26 mouse cellular contexts compared by ENCODE assay signal in genomic region chr1:76957411-76957810, GRCm38 (mm10).
"Had no signal": no experiment of that assay in that cellular context is flagged by ENCODE, and none has a peak within 500 bp of the region (broad histone marks: within the 10 kb centered on the region; RNA-seq: fewer than 3 reads in every experiment).

No protein-coding gene starts in this region.

- H3K27me3 ChIP-seq: heart, embryonic 12.5 days; hindbrain, embryonic 12.5 days; intestine, embryonic 15.5 days; limb, embryonic 13.5 days; limb, embryonic 15.5 days; liver, embryonic 12.5 days had no signal

- H3K27ac ChIP-seq: gastrocnemius, adult 2 months; heart, embryonic 10.5 days; hindbrain, embryonic 10.5 days; hindbrain, embryonic 12.5 days; hindbrain, embryonic 14.5 days; intestine, embryonic 15.5 days; limb, embryonic 13.5 days; limb, embryonic 15.5 days; liver, embryonic 12.5 days; liver, embryonic 14.5 days had no signal

- H3K9me3 ChIP-seq: heart, embryonic 10.5 days; heart, embryonic 12.5 days; hindbrain, embryonic 10.5 days; hindbrain, embryonic 12.5 days; intestine, embryonic 15.5 days; limb, embryonic 13.5 days; limb, embryonic 15.5 days; liver, embryonic 12.5 days had no signal

- H3K36me3 ChIP-seq: heart, embryonic 10.5 days; heart, embryonic 12.5 days; hindbrain, embryonic 10.5 days; hindbrain, embryonic 12.5 days; intestine, embryonic 15.5 days; limb, embryonic 13.5 days; limb, embryonic 15.5 days; liver, embryonic 12.5 days had no signal

- H3K9ac ChIP-seq: heart, embryonic 12.5 days; hindbrain, embryonic 12.5 days; hindbrain, embryonic 14.5 days; intestine, embryonic 15.5 days; limb, embryonic 13.5 days; limb, embryonic 15.5 days; liver, embryonic 12.5 days; liver, embryonic 14.5 days had no signal

- DNase-seq: gastrocnemius, adult 2 months; gastrocnemius, postnatal 10 days; gastrocnemius, postnatal 25 days; heart, adult 18-20 months; heart, postnatal 10 days; heart, postnatal 4 days; kidney, adult 18-20 months; kidney, adult 8-10 months; kidney, postnatal 10 days; kidney, postnatal 36 days; layer of hippocampus, adult 9-11 months; layer of hippocampus, postnatal 36 days; left cerebral cortex, postnatal 4 days had no signal

- H3K4me2 ChIP-seq: heart, embryonic 12.5 days; hindbrain, embryonic 12.5 days; hindbrain, embryonic 14.5 days; intestine, embryonic 15.5 days; limb, embryonic 13.5 days; limb, embryonic 15.5 days; liver, embryonic 12.5 days had no signal

- H3K4me3 ChIP-seq: gastrocnemius, adult 2 months; heart, embryonic 10.5 days; heart, embryonic 12.5 days; hindbrain, embryonic 10.5 days; hindbrain, embryonic 12.5 days; intestine, embryonic 15.5 days; limb, embryonic 13.5 days; limb, embryonic 15.5 days; liver, embryonic 12.5 days had no signal

- ATAC-seq: hindbrain, embryonic 16.5 days; inflammation-experienced regulatory T-cells, adult 6 months; intestine, embryonic 15.5 days; intestine, postnatal 0 days; liver, embryonic 12.5 days had no signal

- H3K4me1 ChIP-seq: heart, embryonic 10.5 days; heart, embryonic 12.5 days; hindbrain, embryonic 10.5 days; hindbrain, embryonic 12.5 days; intestine, embryonic 15.5 days; limb, embryonic 15.5 days; liver, embryonic 12.5 days had no signal
